Mouse (Mus musculus) embryonic facial prominence, embryonic 13.5 days (tissue): ENCODE measurements around the gene Ppara. TPM values are rescaled to one million over a fixed set of nuclear protein-coding genes. Genes with fewer than 3 reads are reported as not detected.

Experiments
- ATAC-seq: fragments of 200-750 bp; cut with Nextera tagmentation; 2 replicates; pipeline ENCODE4 v1.8.0; 2017; ENCODE audit warnings: low read depth; ENCODE audit not compliant: insufficient number of reproducible peaks, insufficient read depth, low FRiP score, low TSS enrichment
- H3K27ac ChIP-seq: fragments of 300-500 bp; sonication (generic); 2 replicates; pipeline ENCODE4 v1.5.1; 2015; ENCODE audit warnings: moderate library complexity, mild to moderate bottlenecking, inconsistent platforms
- H3K27me3 ChIP-seq: fragments of 300-500 bp; sonication (generic); 2 replicates; pipeline ENCODE4 v1.6.1; 2015; ENCODE audit warnings: mild to moderate bottlenecking, inconsistent platforms
- H3K36me3 ChIP-seq: fragments of 300-500 bp; sonication (generic); 2 replicates; pipeline ENCODE4 v1.6.1; 2015; ENCODE audit warnings: mild to moderate bottlenecking, inconsistent platforms
- H3K4me1 ChIP-seq: fragments of 300-500 bp; sonication (generic); 2 replicates; pipeline ENCODE4 v1.6.1; 2015; ENCODE audit warnings: inconsistent platforms
- H3K4me2 ChIP-seq: fragments of 300-500 bp; sonication (generic); 2 replicates; pipeline ENCODE4 v1.6.1; 2015; ENCODE audit warnings: moderate library complexity, mild to moderate bottlenecking, inconsistent platforms
- H3K4me3 ChIP-seq: fragments of 300-500 bp; sonication (generic); 2 replicates; pipeline ENCODE4 v1.5.1; 2015; ENCODE audit warnings: mild to moderate bottlenecking, inconsistent platforms
- H3K9ac ChIP-seq: fragments of 300-500 bp; sonication (generic); 2 replicates; pipeline ENCODE4 v1.6.1; 2015; ENCODE audit warnings: mild to moderate bottlenecking, inconsistent platforms
- H3K9me3 ChIP-seq: fragments of 300-500 bp; sonication (generic); 2 replicates; pipeline ENCODE4 v1.6.1; 2016; ENCODE audit warnings: inconsistent platforms
- WGBS: fragments of 180-500 bp; shearing (Covaris S2); methylation state at CpG from one replicate; pipeline ENCODE4 v1.1.7; 2015; ENCODE audit warnings: mixed read lengths; 5-methylcytosine and 5-hydroxymethylcytosine counted together
- microRNA counts: library from miRNA; unstranded; fragments of <30 nt; microRNA quantifications from one replicate; lab custom pipeline; 2016
- microRNA-seq: library from miRNA; unstranded; fragments of <30 nt; microRNA quantifications from one replicate; pipeline ENCODE4, GENCODE M21; 2016
- polyA plus RNA-seq: library from polyadenylated mRNA; unstranded; fragments of >200 nt; fragmentation: Nextera tagmentation; extraction: Ambion mirVana; gene quantifications from 2 replicates; pipeline ENCODE4 v1.2.1, GENCODE M21; 2015

Ppara gene
- polyA plus RNA-seq, 1 experiment from 2014 or later = 2.8 TPM

DNA sequence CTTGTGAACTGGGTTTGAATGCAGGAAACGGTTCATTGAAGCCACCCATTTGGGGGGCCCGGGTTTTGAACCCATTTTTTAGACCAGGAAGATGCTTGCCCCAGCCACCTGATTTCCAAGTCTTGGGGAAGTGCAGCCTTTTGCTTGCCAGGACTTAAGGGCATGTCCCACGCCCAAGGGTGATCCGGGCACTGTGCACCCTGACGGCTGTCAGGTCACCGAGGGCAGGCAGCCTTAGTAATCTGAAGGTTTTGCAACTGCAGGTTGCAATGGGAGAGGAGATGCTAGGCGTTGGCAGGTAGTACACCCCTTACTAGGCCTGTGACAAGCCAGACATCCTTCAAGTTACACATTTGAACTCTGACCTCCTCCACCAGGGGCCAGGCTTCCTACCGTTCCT is 97.8 kb downstream of the Ppara start:
- H3K27ac ChIP-seq = peak overlapping the region; percentile 44; the same call in 1 of the 2 replicates

DNA sequence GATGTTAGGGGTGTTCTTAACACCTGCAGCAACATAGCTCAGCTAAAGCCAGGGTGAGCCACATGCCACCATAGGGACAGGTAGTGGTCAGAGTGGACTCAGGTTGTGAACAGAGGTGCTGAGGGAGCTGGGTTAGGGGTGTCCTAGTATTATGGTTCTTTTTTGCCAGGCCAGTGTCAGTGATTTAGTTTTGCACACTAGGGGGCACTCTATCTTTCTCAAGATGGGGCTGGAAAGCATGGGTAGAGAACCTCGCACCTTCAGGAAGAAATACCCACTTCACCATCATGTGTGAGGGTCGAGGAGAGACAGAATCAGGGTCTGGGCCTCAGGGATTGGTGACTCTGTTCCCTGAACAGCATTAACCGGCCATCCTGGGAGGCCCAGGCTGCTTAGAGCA is 100.6 kb downstream of the Ppara start:
- Histone ChIP-seq H3K9me3 (no peaks in the 10 kb centered on the region), H3K4me1 (peaks cover 11% of the 10 kb centered on the region), H3K4me3 (no peak overlapping the region), H3K4me2 (no peak overlapping the region), H3K27me3 (no peaks in the 10 kb centered on the region), H3K27ac (no peak overlapping the region), H3K9ac (no peak overlapping the region), H3K36me3 (peaks cover 3% of the 10 kb centered on the region; the same call in 1 of the 2 replicates)
- ATAC-seq = no peak
- WGBS = 56% methylated on average over 3 of the region's 3 CpGs

More for the DNA sequence above, 97.8 kb downstream of the Ppara start:
- Histone ChIP-seq H3K9me3 (no peaks in the 10 kb centered on the region), H3K36me3 (peaks cover 3% of the 10 kb centered on the region; the same call in 1 of the 2 replicates), H3K4me1 (peaks cover 11% of the 10 kb centered on the region), H3K4me3 (peak overlapping the region; percentile 63), H3K4me2 (peak overlapping the region; percentile 83), H3K9ac (peak overlapping the region; percentile 77), H3K27me3 (no peaks in the 10 kb centered on the region)
- WGBS = 38% methylated on average over 8 of the region's 8 CpGs
- no peak for ATAC-seq

DNA sequence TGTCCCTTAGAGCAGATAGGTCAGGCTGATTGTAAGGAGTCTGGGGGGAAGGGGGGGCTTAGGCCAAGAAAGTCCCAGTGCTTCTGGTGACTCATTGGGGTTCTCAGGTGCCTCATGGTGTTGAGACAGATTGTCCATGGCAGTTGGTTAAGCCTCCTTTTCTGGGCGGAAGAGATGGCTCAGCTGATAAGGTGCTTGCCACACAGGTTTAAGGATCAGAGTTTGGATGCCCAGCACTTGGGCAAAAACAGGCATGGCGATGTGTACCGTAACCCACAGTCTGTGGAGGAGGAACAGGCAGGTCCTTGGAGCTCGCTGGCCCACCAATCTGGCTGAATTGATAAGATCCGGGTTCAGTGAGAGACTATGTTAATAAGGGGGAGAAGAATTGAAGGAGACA is 102.1 kb downstream of the Ppara start:
- Histone ChIP-seq H3K9me3 (no peaks in the 10 kb centered on the region), H3K36me3 (peaks cover 3% of the 10 kb centered on the region; the same call in 1 of the 2 replicates), H3K4me3 (no peak overlapping the region), H3K27ac (no peak overlapping the region), H3K4me2 (no peak overlapping the region), H3K4me1 (peaks cover 6% of the 10 kb centered on the region), H3K9ac (no peak overlapping the region), H3K27me3 (no peaks in the 10 kb centered on the region)
- 89% methylated on average over 5 of the region's 5 CpGs for WGBS
- ATAC-seq = no peak

DNA sequence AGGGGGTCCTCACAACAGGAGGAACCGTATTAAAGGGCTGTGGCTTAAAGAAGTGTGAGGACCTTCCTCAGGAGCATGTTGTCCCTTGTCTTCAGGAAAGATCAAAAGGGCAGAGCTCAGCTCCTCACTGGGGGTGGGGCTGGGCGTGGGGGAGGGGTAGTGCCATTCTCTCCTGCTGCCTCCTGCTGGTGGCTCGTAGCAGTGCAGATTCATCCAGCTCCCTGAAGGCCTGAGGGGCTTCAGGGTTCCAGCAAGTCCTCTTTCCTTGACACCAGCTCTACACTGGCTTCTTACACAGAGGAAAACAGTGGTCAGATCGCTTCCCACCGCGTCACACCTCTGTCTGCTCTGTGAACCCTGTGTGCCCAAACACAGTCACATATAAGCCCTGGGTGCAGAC is 106.2 kb downstream of the Ppara start:
- Histone ChIP-seq H3K27ac (no peak overlapping the region), H3K27me3 (no peaks in the 10 kb centered on the region), H3K9me3 (no peaks in the 10 kb centered on the region), H3K4me3 (no peak overlapping the region), H3K9ac (no peak overlapping the region), H3K4me1 (no peaks in the 10 kb centered on the region), H3K36me3 (peaks cover 8% of the 10 kb centered on the region; the same call in 1 of the 2 replicates), H3K4me2 (no peak overlapping the region)
- ATAC-seq = no peak
- WGBS = 39% methylated on average over 6 of the region's 6 CpGs

DNA sequence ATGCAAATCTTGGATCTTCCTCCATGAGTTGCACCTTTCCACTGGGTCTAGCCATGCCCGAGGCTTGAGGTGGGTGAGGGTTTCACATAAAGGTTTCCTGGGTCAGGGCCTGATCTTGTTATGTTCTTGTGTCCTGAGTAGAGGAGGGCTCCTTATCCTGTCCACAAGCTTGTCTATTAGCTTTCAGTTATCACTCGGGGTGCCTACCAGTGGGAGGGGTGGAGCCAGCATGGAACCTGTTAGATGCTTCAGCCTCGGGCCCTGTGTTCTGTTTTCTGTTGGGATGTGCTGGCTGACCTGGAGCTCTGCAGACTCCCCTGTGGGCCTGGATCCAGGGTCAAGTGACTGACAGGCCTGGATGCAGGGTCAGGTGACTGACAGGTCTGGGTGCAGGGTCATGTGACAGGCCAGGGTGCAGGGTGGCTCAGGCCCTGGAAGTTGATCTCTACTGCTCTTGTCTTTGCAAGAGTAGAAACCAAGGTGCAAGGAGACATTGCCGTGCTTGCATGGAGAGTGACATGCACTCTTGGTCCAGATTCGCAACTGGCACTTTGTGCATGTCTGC is 107.1 kb downstream of the Ppara start:
- Histone ChIP-seq H3K27ac (no peak overlapping the region), H3K9ac (no peak overlapping the region), H3K4me3 (no peak overlapping the region), H3K9me3 (no peaks in the 10 kb centered on the region), H3K4me1 (no peaks in the 10 kb centered on the region), H3K27me3 (no peaks in the 10 kb centered on the region), H3K36me3 (0 out of 2 replicates have a peak, but pooled peaks cover 7% of the 10 kb centered on the region), H3K4me2 (no peak overlapping the region)
- ATAC-seq = no peak; the same call in 1 of the 2 replicates
- 76% methylated on average over 5 of the region's 5 CpGs for WGBS

DNA sequence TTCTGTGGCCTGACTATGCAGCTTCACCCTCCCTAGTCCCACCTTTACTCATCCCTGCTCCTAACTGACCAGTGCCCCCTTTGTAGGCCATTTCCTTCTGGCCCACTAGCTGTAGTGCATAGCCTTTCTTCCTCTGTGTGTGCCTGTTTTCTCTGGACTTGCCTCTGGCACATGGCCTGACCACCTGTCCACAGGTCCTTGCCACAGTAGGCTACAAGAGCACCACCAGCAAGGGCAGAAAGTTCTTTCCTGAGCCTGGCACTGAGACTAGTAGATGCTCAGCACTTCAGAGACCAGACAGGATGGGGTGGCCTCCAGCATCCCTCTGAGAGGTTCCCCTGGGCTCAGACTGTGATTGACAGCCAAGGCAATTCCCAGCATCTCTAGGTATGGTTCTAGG is 110.3 kb downstream of the Ppara start:
- H3K27me3 ChIP-seq = no peaks in the 10 kb centered on the region
- H3K36me3 ChIP-seq = 0 out of 2 replicates have a peak, but pooled peaks cover 7% of the 10 kb centered on the region
- no peak overlapping the region for H3K9ac ChIP-seq
- no peak overlapping the region for H3K4me3 ChIP-seq
- ATAC-seq = no peak
- H3K4me2 ChIP-seq = no peak overlapping the region
- H3K9me3 ChIP-seq = no peaks in the 10 kb centered on the region
- H3K27ac ChIP-seq = no peak overlapping the region
- H3K4me1 ChIP-seq = no peaks in the 10 kb centered on the region

DNA sequence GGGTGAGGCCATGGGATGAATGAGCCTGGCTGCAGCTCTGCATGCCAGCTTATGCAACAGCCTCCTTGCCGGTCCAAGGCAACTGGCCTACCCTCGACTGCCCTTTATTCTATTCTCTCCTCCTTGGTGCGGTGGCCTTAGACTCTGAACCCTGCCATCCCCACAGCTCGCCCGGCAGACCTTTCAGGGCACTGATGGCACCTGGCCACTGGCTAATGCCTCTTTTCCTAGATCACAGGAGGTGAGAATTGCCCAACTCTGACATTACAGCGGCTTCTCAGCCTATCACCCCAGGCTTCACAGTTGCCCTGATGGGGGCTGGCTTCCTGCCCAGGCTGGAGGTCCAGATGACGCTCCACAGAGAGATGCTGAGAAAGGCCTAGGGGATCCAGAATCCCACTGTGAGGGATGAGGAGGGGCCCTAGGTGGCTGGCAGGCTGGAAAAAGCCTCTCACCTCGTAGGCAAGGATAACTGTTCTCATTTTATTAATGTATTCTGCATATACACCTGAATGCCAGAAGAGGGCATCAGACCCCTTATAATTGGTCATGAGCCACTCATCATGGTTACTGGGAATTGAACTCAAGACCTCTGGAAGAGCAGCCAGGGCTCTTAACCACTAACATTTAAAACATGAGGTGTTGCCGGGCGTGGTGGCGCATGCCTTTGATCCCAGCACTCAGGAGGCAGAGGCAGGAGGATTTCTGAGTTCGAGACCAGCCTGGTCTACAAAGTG is 117.0 kb downstream of the Ppara start:
- Histone ChIP-seq H3K9me3 (no peaks in the 10 kb centered on the region), H3K27me3 (no peaks in the 10 kb centered on the region), H3K4me2 (no peak overlapping the region), H3K4me3 (no peak overlapping the region), H3K36me3 (0 out of 2 replicates have a peak, but pooled peaks cover 11% of the 10 kb centered on the region), H3K4me1 (no peaks in the 10 kb centered on the region), H3K27ac (no peak overlapping the region), H3K9ac (no peak overlapping the region)
- no peak for ATAC-seq
- WGBS = 84% methylated on average over 12 of the region's 12 CpGs

MicroRNAs within 50 kb of the gene (microRNA counts, 519-probe panel; counts per million panel counts)
- 4,839 counts per million, percentile 95 among the panel's probes with 10 or more counts for microRNA mmu-let-7b (lab: Ali Mortazavi, UCI)
- 5,269 counts per million, percentile 96 among the panel's probes with 10 or more counts for microRNA mmu-let-7c (lab: Ali Mortazavi, UCI)

Small RNA genes within 50 kb of the gene (microRNA-seq; reads per million reads assigned to microRNA genes)
- 2,762 reads per million, percentile 85 among the genes with 10 or more reads in this experiment for gene Mirlet7b
- gene Mirlet7c-2 = 88.0 reads per million, percentile 52 among the genes with 10 or more reads in this experiment

Other genes starting within 250 kb of the Ppara start
- not detected in 2 replicates for gene 7530416G11Rik, start 231.8 kb upstream of the Ppara start, polyA plus RNA-seq
- gene Wnt7b, start 152.5 kb upstream of the Ppara start, polyA plus RNA-seq = 35.0 and 44.9 TPM in 2 replicates
- gene Cdpf1, start 76.7 kb downstream of the Ppara start, polyA plus RNA-seq = 22.0 and 29.4 TPM in 2 replicates
- gene Pkdrej, start 86.8 kb downstream of the Ppara start, polyA plus RNA-seq = 0.19 and 0.25 TPM in 2 replicates
- gene Ttc38, start 97.3 kb downstream of the Ppara start, polyA plus RNA-seq = 7.3 and 7.4 TPM in 2 replicates
- gene Gtse1, start 124.8 kb downstream of the Ppara start, polyA plus RNA-seq = 25.5 and 27.2 TPM in 2 replicates
- gene Trmu, start 144.3 kb downstream of the Ppara start, polyA plus RNA-seq = 49.4 and 52.9 TPM in 2 replicates